Comparison of ENCODE assay signal across 9 mouse cellular contexts in the genomic region with DNA sequence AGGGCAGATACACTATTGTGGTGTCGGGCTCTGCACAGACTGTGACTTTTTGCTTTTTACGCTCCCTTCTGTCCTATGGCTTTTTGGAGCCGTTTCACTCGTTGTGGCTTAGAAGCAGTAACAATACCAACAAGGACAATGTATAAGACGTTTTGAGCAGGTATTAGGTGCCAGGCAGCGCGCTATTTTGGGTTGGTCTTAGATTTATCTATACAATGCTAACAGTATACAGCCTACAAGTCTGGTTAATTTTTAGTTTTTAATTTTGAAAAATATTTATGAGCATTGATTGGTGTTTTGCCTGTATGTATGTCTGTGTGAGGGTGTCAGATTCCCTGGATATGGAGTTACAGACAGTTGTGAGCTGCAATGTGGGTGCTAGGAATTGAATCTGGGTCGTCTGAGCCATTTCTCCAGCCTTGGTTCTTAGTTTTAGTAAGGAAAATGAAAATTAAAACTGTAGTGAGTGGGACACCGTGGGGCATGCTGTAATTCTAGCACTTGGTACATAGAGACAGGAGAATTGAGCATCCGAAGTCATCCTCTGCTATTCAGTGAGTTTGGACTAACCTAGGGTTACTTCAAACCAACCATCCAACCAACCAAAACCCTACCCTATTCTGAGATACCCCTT. TPM values are rescaled to one million over a fixed set of nuclear protein-coding genes. Genes with fewer than 3 reads are reported as not detected.
DNase-seq lines count a peak whose midpoint lies in the region; ATAC-seq and TF ChIP-seq lines count a peak whose summit lies in the region.
"Had no signal": no experiment of that assay in that cellular context is flagged by ENCODE, and none has a peak within 500 bp of the region (broad histone marks: within the 10 kb centered on the region; RNA-seq: fewer than 3 reads in every experiment).

No protein-coding gene starts in this region.

- intact Hi-C loops in left cerebral cortex, adult 2 months (cut with DNase I) = loop anchor here (1.0 to 5.0 kb wide), 4 partner anchors 89 to 193 kb away; partner anchors contain the start of gene Mpzl3
- intact Hi-C loops in left cerebral cortex, postnatal 14 days (cut with DNase I) = loop anchor here (5.0 kb wide), 2 partner anchors 91 to 181 kb away; partner anchors contain the start of gene Mpzl3

- no peak; the same call in 1 of the 2 replicates for ATAC-seq in embryonic facial prominence, embryonic 12.5 days (ENCODE audit: insufficient number of reproducible peaks, insufficient read depth, low FRiP score, low TSS enrichment)
- peak; percentile 53; the same call in 1 of the 2 replicates for ATAC-seq in intestine, embryonic 15.5 days
- ATAC-seq in neural tube, embryonic 13.5 days (ENCODE audit: low read depth) = peak; percentile 44
- no peak for ATAC-seq in megakaryocyte progenitor cell, adult 5-6 weeks (replicated peaks; ENCODE audit: poor library complexity)

- H3K9ac ChIP-seq in embryonic facial prominence, embryonic 12.5 days = peak overlapping the region; percentile 68
- H3K9ac ChIP-seq in intestine, embryonic 15.5 days = peak overlapping the region; percentile 39; the same call in 1 of the 2 replicates
- peak overlapping the region; percentile 65 for H3K9ac ChIP-seq in neural tube, embryonic 13.5 days

- 15% methylated on average over 10 of the region's 10 CpGs for WGBS in embryonic facial prominence, embryonic 12.5 days
- 14% methylated on average over 10 of the region's 10 CpGs for whole genome bisulfite sequencing in intestine, embryonic 15.5 days
- 11% methylated on average over 10 of the region's 10 CpGs for WGBS in neural tube, embryonic 13.5 days

- H3K36me3 ChIP-seq in embryonic facial prominence, embryonic 12.5 days = peaks cover 8% of the 10 kb centered on the region
- peaks cover 6% of the 10 kb centered on the region; the same call in 1 of the 2 replicates for H3K36me3 ChIP-seq in intestine, embryonic 15.5 days
- peaks cover 16% of the 10 kb centered on the region for H3K36me3 ChIP-seq in neural tube, embryonic 13.5 days

- H3K27me3 ChIP-seq in embryonic facial prominence, embryonic 12.5 days = no peaks in the 10 kb centered on the region
- no peaks in the 10 kb centered on the region for H3K27me3 ChIP-seq in intestine, embryonic 15.5 days (replicated peaks)
- H3K27me3 ChIP-seq in neural tube, embryonic 13.5 days = peaks cover 7% of the 10 kb centered on the region; the same call in 1 of the 2 replicates

- peak overlapping the region; percentile 86 for H3K27ac ChIP-seq in left cerebral cortex, adult 2 months
- peak overlapping the region; percentile 65; the same call in 1 of the 2 replicates for H3K27ac ChIP-seq in embryonic facial prominence, embryonic 12.5 days
- peak overlapping the region; percentile 48; the same call in 1 of the 2 replicates for H3K27ac ChIP-seq in intestine, embryonic 15.5 days
- H3K27ac ChIP-seq in neural tube, embryonic 13.5 days (replicated peaks) = peak overlapping the region; percentile 68

- H3K9me3 ChIP-seq in embryonic facial prominence, embryonic 12.5 days = no peaks in the 10 kb centered on the region
- H3K9me3 ChIP-seq in intestine, embryonic 15.5 days = no peaks in the 10 kb centered on the region
- no peaks in the 10 kb centered on the region for H3K9me3 ChIP-seq in neural tube, embryonic 13.5 days

- peaks cover 12% of the 10 kb centered on the region for H3K4me1 ChIP-seq in embryonic facial prominence, embryonic 12.5 days
- peaks cover 8% of the 10 kb centered on the region for H3K4me1 ChIP-seq in intestine, embryonic 15.5 days (replicated peaks)
- peaks cover 18% of the 10 kb centered on the region for H3K4me1 ChIP-seq in neural tube, embryonic 13.5 days (replicated peaks)

- TF ChIP-seq CTCF in left cerebral cortex, adult 2 months (IDR thresholded peaks at IDR 0.05) = no peak

- peak overlapping the region; percentile 91 for H3K4me2 ChIP-seq in embryonic facial prominence, embryonic 12.5 days (replicated peaks)
- peak overlapping the region; percentile 80 for H3K4me2 ChIP-seq in intestine, embryonic 15.5 days (replicated peaks)
- H3K4me2 ChIP-seq in neural tube, embryonic 13.5 days = peak overlapping the region; percentile 82

- DNase-seq in left cerebral cortex, adult 2 months (ENCODE audit: extremely low spot score in 1 of 2, low spot score in 2 of 2) = no peak
- no peak for DNase-seq in left cerebral cortex, postnatal 14 days (ENCODE audit: low spot score in 2 of 2)
- DNase-seq in left cerebral cortex, adult 8-10 months (ENCODE audit: low spot score in 2 of 2) = no peak
- DNase-seq in cerebellum, adult 8-10 months = no peak

- H3K4me3 ChIP-seq in left cerebral cortex, adult 2 months = peak overlapping the region; percentile 68
- peak overlapping the region; percentile 95 for H3K4me3 ChIP-seq in embryonic facial prominence, embryonic 12.5 days
- peak overlapping the region; percentile 81 for H3K4me3 ChIP-seq in intestine, embryonic 15.5 days (replicated peaks)
- peak overlapping the region; percentile 95 for H3K4me3 ChIP-seq in neural tube, embryonic 13.5 days

RNA-seq across cellular contexts. Expression of gene Ube4a, which starts 0.6 kb away (rescaled TPM):
- total RNA-seq in left cerebral cortex, adult 2 months (2021) = 10 to 100 TPM; 66.4 to 68.0 TPM
- total RNA-seq in left cerebral cortex, postnatal 14 days (2021) = 10 to 100 TPM; 77.6 to 79.8 TPM
- 25.7 and 26.3 TPM in 2 replicates for polyA plus RNA-seq in embryonic facial prominence, embryonic 12.5 days (2016; fragmentation: Nextera tagmentation; extraction: Ambion mirVana)
- 24.2 and 24.6 TPM in 2 replicates for polyA plus RNA-seq in intestine, embryonic 15.5 days (2015; fragmentation: Nextera tagmentation; extraction: Ambion mirVana)
- 38.1 and 39.8 TPM in 2 replicates for polyA plus RNA-seq in neural tube, embryonic 13.5 days (2015; fragmentation: Nextera tagmentation; extraction: Ambion mirVana)
- total RNA-seq in left cerebral cortex, adult 8-10 months (2022) = 10 to 100 TPM; 62.3 to 70.2 (median 68.5) TPM
- 45.7 and 48.1 TPM in 2 replicates for total RNA-seq in megakaryocyte progenitor cell, adult 5-6 weeks (2015)
- total RNA-seq in megakaryocyte progenitor cell, adult 5-6 weeks (2017) = 32.4 and 44.6 TPM in 2 replicates

RNA-seq across cellular contexts. Expression of gene Cd3g, which starts 14.3 kb away (rescaled TPM):
- total RNA-seq in left cerebral cortex, adult 2 months (2021) = not detected
- not detected for total RNA-seq in left cerebral cortex, postnatal 14 days (2021)
- polyA plus RNA-seq in embryonic facial prominence, embryonic 12.5 days (2016; fragmentation: Nextera tagmentation; extraction: Ambion mirVana) = not detected in 2 replicates
- 0.76 and 1.0 TPM in 2 replicates for polyA plus RNA-seq in intestine, embryonic 15.5 days (2015; fragmentation: Nextera tagmentation; extraction: Ambion mirVana)
- polyA plus RNA-seq in neural tube, embryonic 13.5 days (2015; fragmentation: Nextera tagmentation; extraction: Ambion mirVana) = not detected in 2 replicates
- total RNA-seq in left cerebral cortex, adult 8-10 months (2022) = not detected
- not detected in 2 replicates for total RNA-seq in megakaryocyte progenitor cell, adult 5-6 weeks (2015)
- total RNA-seq in megakaryocyte progenitor cell, adult 5-6 weeks (2017) = 0.30 and 3.1 TPM in 2 replicates
- polyA plus RNA-seq: brain, embryonic 14.5 days had no signal

RNA-seq across cellular contexts. Expression of gene Cd3d, which starts 15.6 kb away (rescaled TPM):
- not detected for total RNA-seq in left cerebral cortex, adult 2 months (2021)
- total RNA-seq in left cerebral cortex, postnatal 14 days (2021) = not detected
- not detected in 2 replicates for polyA plus RNA-seq in embryonic facial prominence, embryonic 12.5 days (2016; fragmentation: Nextera tagmentation; extraction: Ambion mirVana)
- polyA plus RNA-seq in intestine, embryonic 15.5 days (2015; fragmentation: Nextera tagmentation; extraction: Ambion mirVana) = not detected in 2 replicates
- not detected in 2 replicates for polyA plus RNA-seq in neural tube, embryonic 13.5 days (2015; fragmentation: Nextera tagmentation; extraction: Ambion mirVana)
- not detected for total RNA-seq in left cerebral cortex, adult 8-10 months (2022)
- total RNA-seq in megakaryocyte progenitor cell, adult 5-6 weeks (2015) = 0.12 and 0.44 TPM in 2 replicates
- 0.17 and 0.33 TPM in 2 replicates for total RNA-seq in megakaryocyte progenitor cell, adult 5-6 weeks (2017)
- polyA plus RNA-seq: brain, embryonic 14.5 days had no signal

RNA-seq across cellular contexts. Expression of gene Cd3e, which starts 43.5 kb away (rescaled TPM):
- total RNA-seq in left cerebral cortex, adult 2 months (2021) = not detected
- total RNA-seq in left cerebral cortex, postnatal 14 days (2021) = not detected
- polyA plus RNA-seq in embryonic facial prominence, embryonic 12.5 days (2016; fragmentation: Nextera tagmentation; extraction: Ambion mirVana) = not detected in 2 replicates
- polyA plus RNA-seq in intestine, embryonic 15.5 days (2015; fragmentation: Nextera tagmentation; extraction: Ambion mirVana) = 1.4 and 1.8 TPM in 2 replicates
- polyA plus RNA-seq in neural tube, embryonic 13.5 days (2015; fragmentation: Nextera tagmentation; extraction: Ambion mirVana) = 0.32 TPM in 1 of 2 replicates, not detected in the other
- under 1 TPM in 1 of 4 experiments, not detected in 3; 0.19 TPM for total RNA-seq in left cerebral cortex, adult 8-10 months (2022)
- total RNA-seq in megakaryocyte progenitor cell, adult 5-6 weeks (2015) = not detected in 2 replicates
- not detected in 2 replicates for total RNA-seq in megakaryocyte progenitor cell, adult 5-6 weeks (2017)
- polyA plus RNA-seq: brain, embryonic 14.5 days had no signal

RNA-seq across cellular contexts. Expression of gene Atp5l, which starts 45.4 kb away (rescaled TPM):
- 100 to 1,000 TPM; 302 to 340 TPM for total RNA-seq in left cerebral cortex, adult 2 months (2021)
- 100 to 1,000 TPM; 372 to 384 TPM for total RNA-seq in left cerebral cortex, postnatal 14 days (2021)
- polyA plus RNA-seq in embryonic facial prominence, embryonic 12.5 days (2016; fragmentation: Nextera tagmentation; extraction: Ambion mirVana) = 538 and 574 TPM in 2 replicates
- 920 and 926 TPM in 2 replicates for polyA plus RNA-seq in intestine, embryonic 15.5 days (2015; fragmentation: Nextera tagmentation; extraction: Ambion mirVana)
- 725 and 838 TPM in 2 replicates for polyA plus RNA-seq in neural tube, embryonic 13.5 days (2015; fragmentation: Nextera tagmentation; extraction: Ambion mirVana)
- total RNA-seq in left cerebral cortex, adult 8-10 months (2022) = 100 to 1,000 TPM; 275 to 372 (median 321) TPM
- 457 and 602 TPM in 2 replicates for total RNA-seq in megakaryocyte progenitor cell, adult 5-6 weeks (2015)
- 109 and 166 TPM in 2 replicates for total RNA-seq in megakaryocyte progenitor cell, adult 5-6 weeks (2017)

Comparison
In these comparisons a context has a peak if more than half of its experiments do, and no peak if none do; other contexts are left out.
1. ATAC-seq: peak in intestine, embryonic 15.5 days (single experiment) and neural tube, embryonic 13.5 days (single experiment); none in embryonic facial prominence, embryonic 12.5 days (single experiment) and megakaryocyte progenitor cell, adult 5-6 weeks (single experiment).
2. Peak in every context shown above with its lines, with median percentiles within 50 percentile points of each other: H3K27ac ChIP-seq, H3K4me3 ChIP-seq, H3K4me2 ChIP-seq and H3K9ac ChIP-seq.